ENCODE assay signal across 8 mouse cellular contexts in genomic region chr16:10834542-10834910, GRCm38 (mm10). TPM values are rescaled to one million over a fixed set of nuclear protein-coding genes. Genes with fewer than 3 reads are reported as not detected.
DNase-seq lines count a peak whose midpoint lies in the region; ATAC-seq and TF ChIP-seq lines count a peak whose summit lies in the region.

No protein-coding gene starts in this region.

- TF ChIP-seq POLR2A in cortical plate, adult 2 months (IDR thresholded peaks at IDR 0.05; ENCODE audit: extremely low read depth, insufficient read depth, low read length), result no peak

- peak overlapping the region; percentile 79 for H3K4me3 ChIP-seq in kidney, embryonic 15.5 days (replicated peaks)
- H3K4me3 ChIP-seq in cortical plate, adult 2 months (ENCODE audit: insufficient read depth, low read length), result peak overlapping the region; percentile 32
- peak overlapping the region; percentile 82 for H3K4me3 ChIP-seq in hindbrain, postnatal 0 days (ENCODE audit: low read length)
- H3K4me3 ChIP-seq in midbrain, postnatal 0 days (ENCODE audit: low read depth, low read length), result peak overlapping the region; percentile 74

- peak overlapping the region; percentile 94 for H3K4me2 ChIP-seq in kidney, embryonic 15.5 days
- H3K4me2 ChIP-seq in hindbrain, postnatal 0 days (ENCODE audit: low read depth, low read length), result peak overlapping the region; percentile 90
- H3K4me2 ChIP-seq in midbrain, postnatal 0 days (ENCODE audit: low read depth, low read length, poor library complexity, severe bottlenecking), result peak overlapping the region; percentile 99

- peaks cover 48% of the 10 kb centered on the region for H3K4me1 ChIP-seq in kidney, embryonic 15.5 days
- H3K4me1 ChIP-seq in cortical plate, adult 2 months (ENCODE audit: control insufficient read depth, insufficient read depth, low read length), result no peaks in the 10 kb centered on the region
- no peaks in the 10 kb centered on the region for H3K4me1 ChIP-seq in hindbrain, postnatal 0 days (ENCODE audit: insufficient read depth, low read length)
- H3K4me1 ChIP-seq in midbrain, postnatal 0 days (ENCODE audit: insufficient read depth, low read length), result no peaks in the 10 kb centered on the region; the same call in 1 of the 2 replicates

- ATAC-seq in kidney, embryonic 15.5 days (replicated peaks; ENCODE audit: low FRiP score), result no peak
- no peak for ATAC-seq in hindbrain, postnatal 0 days
- ATAC-seq in midbrain, postnatal 0 days (ENCODE audit: low FRiP score), result no peak

- DNase-seq in kidney, adult 8-10 months, result no peak
- no peak for DNase-seq in hindbrain, postnatal 0 days (ENCODE audit: low spot score)
- DNase-seq in midbrain, postnatal 0 days (ENCODE audit: low spot score), result no peak
- no peak for DNase-seq in right cerebral cortex, adult 18-20 months
- no peak for DNase-seq in layer of hippocampus, postnatal 36 days
- no peak for DNase-seq in left cerebral cortex, postnatal 14 days (ENCODE audit: low spot score in 2 of 2)

- H3K9ac ChIP-seq in kidney, embryonic 15.5 days, result peak overlapping the region; percentile 81
- no peak overlapping the region; the same call in 1 of the 2 replicates for H3K9ac ChIP-seq in hindbrain, postnatal 0 days (replicated peaks; ENCODE audit: low read length)
- H3K9ac ChIP-seq in midbrain, postnatal 0 days (replicated peaks; ENCODE audit: low read length, poor library complexity, severe bottlenecking), result no peak overlapping the region

- peak overlapping the region; percentile 92; the same call in 1 of the 2 replicates for H3K27ac ChIP-seq in kidney, embryonic 15.5 days
- no peak overlapping the region for H3K27ac ChIP-seq in cortical plate, adult 2 months (ENCODE audit: insufficient read depth, low read length)
- no peak overlapping the region for H3K27ac ChIP-seq in hindbrain, postnatal 0 days
- no peak overlapping the region for H3K27ac ChIP-seq in midbrain, postnatal 0 days (ENCODE audit: low read depth, low read length)

- no peak for TF ChIP-seq CTCF in cortical plate, adult 2 months (IDR thresholded peaks at IDR 0.05; ENCODE audit: extremely low read depth, insufficient read depth, low read length)
- TF ChIP-seq CTCF in hindbrain, postnatal 0 days (IDR thresholded peaks at IDR 0.05; ENCODE audit: low read depth), result no peak
- no peak for TF ChIP-seq CTCF in midbrain, postnatal 0 days (IDR thresholded peaks at IDR 0.05)

- H3K27me3 ChIP-seq in kidney, embryonic 15.5 days, result no peaks in the 10 kb centered on the region
- H3K27me3 ChIP-seq in hindbrain, postnatal 0 days (ENCODE audit: insufficient read depth, low read length), result no peaks in the 10 kb centered on the region
- H3K27me3 ChIP-seq in midbrain, postnatal 0 days (ENCODE audit: insufficient read depth, low read length), result 0 out of 2 replicates have a peak, but pooled peaks cover 4% of the 10 kb centered on the region

- H3K9me3 ChIP-seq in kidney, embryonic 15.5 days (replicated peaks), result no peaks in the 10 kb centered on the region
- no peaks in the 10 kb centered on the region for H3K9me3 ChIP-seq in hindbrain, postnatal 0 days (ENCODE audit: low read length)
- no peaks in the 10 kb centered on the region for H3K9me3 ChIP-seq in midbrain, postnatal 0 days (ENCODE audit: low read length)

- intact Hi-C loops in left cerebral cortex, postnatal 14 days (cut with DNase I), result no loop called here

- 7% methylated on average over 12 of the region's 12 CpGs for WGBS in kidney, embryonic 15.5 days
- WGBS in hindbrain, postnatal 0 days, result 9% methylated on average over 12 of the region's 12 CpGs
- WGBS in midbrain, postnatal 0 days, result 9% methylated on average over 12 of the region's 12 CpGs

- H3K36me3 ChIP-seq in kidney, embryonic 15.5 days, result no peaks in the 10 kb centered on the region
- no peaks in the 10 kb centered on the region for H3K36me3 ChIP-seq in hindbrain, postnatal 0 days (ENCODE audit: insufficient read depth, low read length)
- no peaks in the 10 kb centered on the region for H3K36me3 ChIP-seq in midbrain, postnatal 0 days (ENCODE audit: insufficient read depth, low read length)

RNA-seq across cellular contexts. Expression of gene Rmi2, which starts 0.3 kb away (rescaled TPM):
- polyA plus RNA-seq in kidney, embryonic 15.5 days (2015; fragmentation: Nextera tagmentation; extraction: Ambion mirVana), result 4.1 and 4.2 TPM in 2 replicates
- polyA plus RNA-seq in cortical plate, adult 2 months (2012; rRNA removed), result 0.25 and 0.29 TPM in 2 replicates
- 1.3 and 4.1 TPM in 2 replicates for total RNA-seq in hindbrain, postnatal 0 days (2014; rRNA removed)
- 0.58 and 0.64 TPM in 2 replicates for polyA plus RNA-seq in hindbrain, postnatal 0 days (2015; fragmentation: Nextera tagmentation; extraction: Ambion mirVana)
- 0.14 and 1.1 TPM in 2 replicates for total RNA-seq in midbrain, postnatal 0 days (2014; rRNA removed)
- 0.22 and 0.25 TPM in 2 replicates for polyA plus RNA-seq in midbrain, postnatal 0 days (2015; fragmentation: Nextera tagmentation; extraction: Ambion mirVana)
- total RNA-seq in layer of hippocampus, postnatal 36 days (2021), result under 1 TPM; 0.20 to 0.28 TPM
- total RNA-seq in left cerebral cortex, postnatal 14 days (2021), result under 1 TPM; 0.19 to 0.40 TPM

RNA-seq across cellular contexts. Expression of gene Gm11172, which starts 21.8 kb away (rescaled TPM):
- not detected in 2 replicates for polyA plus RNA-seq in kidney, embryonic 15.5 days (2015; fragmentation: Nextera tagmentation; extraction: Ambion mirVana)
- not detected in 2 replicates for polyA plus RNA-seq in cortical plate, adult 2 months (2012; rRNA removed)
- not detected in 2 replicates for total RNA-seq in hindbrain, postnatal 0 days (2014; rRNA removed)
- not detected in 2 replicates for polyA plus RNA-seq in hindbrain, postnatal 0 days (2015; fragmentation: Nextera tagmentation; extraction: Ambion mirVana)
- total RNA-seq in midbrain, postnatal 0 days (2014; rRNA removed), result not detected in 2 replicates
- not detected in 2 replicates for polyA plus RNA-seq in midbrain, postnatal 0 days (2015; fragmentation: Nextera tagmentation; extraction: Ambion mirVana)
- total RNA-seq in layer of hippocampus, postnatal 36 days (2021), result not detected
- not detected for total RNA-seq in left cerebral cortex, postnatal 14 days (2021)

RNA-seq across cellular contexts. Expression of gene Prm1, which starts 28.9 kb away (rescaled TPM):
- 0.51 TPM in 1 of 2 replicates, not detected in the other for polyA plus RNA-seq in kidney, embryonic 15.5 days (2015; fragmentation: Nextera tagmentation; extraction: Ambion mirVana)
- not detected in 2 replicates for polyA plus RNA-seq in cortical plate, adult 2 months (2012; rRNA removed)
- total RNA-seq in hindbrain, postnatal 0 days (2014; rRNA removed), result not detected in 2 replicates
- 0.70 TPM in 1 of 2 replicates, not detected in the other for polyA plus RNA-seq in hindbrain, postnatal 0 days (2015; fragmentation: Nextera tagmentation; extraction: Ambion mirVana)
- total RNA-seq in midbrain, postnatal 0 days (2014; rRNA removed), result not detected in 2 replicates
- polyA plus RNA-seq in midbrain, postnatal 0 days (2015; fragmentation: Nextera tagmentation; extraction: Ambion mirVana), result 0.69 TPM in 1 of 2 replicates, not detected in the other
- not detected for total RNA-seq in layer of hippocampus, postnatal 36 days (2021)
- total RNA-seq in left cerebral cortex, postnatal 14 days (2021), result not detected

RNA-seq across cellular contexts. Expression of gene Prm2, which starts 38.6 kb away (rescaled TPM):
- polyA plus RNA-seq in kidney, embryonic 15.5 days (2015; fragmentation: Nextera tagmentation; extraction: Ambion mirVana), result not detected in 2 replicates
- polyA plus RNA-seq in cortical plate, adult 2 months (2012; rRNA removed), result not detected in 2 replicates
- not detected in 2 replicates for total RNA-seq in hindbrain, postnatal 0 days (2014; rRNA removed)
- not detected in 2 replicates for polyA plus RNA-seq in hindbrain, postnatal 0 days (2015; fragmentation: Nextera tagmentation; extraction: Ambion mirVana)
- total RNA-seq in midbrain, postnatal 0 days (2014; rRNA removed), result not detected in 2 replicates
- polyA plus RNA-seq in midbrain, postnatal 0 days (2015; fragmentation: Nextera tagmentation; extraction: Ambion mirVana), result not detected in 2 replicates
- not detected for total RNA-seq in layer of hippocampus, postnatal 36 days (2021)
- total RNA-seq in left cerebral cortex, postnatal 14 days (2021), result not detected

RNA-seq across cellular contexts. Expression of gene Prm3, which starts 43.8 kb away (rescaled TPM):
- polyA plus RNA-seq in kidney, embryonic 15.5 days (2015; fragmentation: Nextera tagmentation; extraction: Ambion mirVana), result not detected in 2 replicates
- not detected in 2 replicates for polyA plus RNA-seq in cortical plate, adult 2 months (2012; rRNA removed)
- total RNA-seq in hindbrain, postnatal 0 days (2014; rRNA removed), result not detected in 2 replicates
- not detected in 2 replicates for polyA plus RNA-seq in hindbrain, postnatal 0 days (2015; fragmentation: Nextera tagmentation; extraction: Ambion mirVana)
- not detected in 2 replicates for total RNA-seq in midbrain, postnatal 0 days (2014; rRNA removed)
- not detected in 2 replicates for polyA plus RNA-seq in midbrain, postnatal 0 days (2015; fragmentation: Nextera tagmentation; extraction: Ambion mirVana)
- not detected for total RNA-seq in layer of hippocampus, postnatal 36 days (2021)
- total RNA-seq in left cerebral cortex, postnatal 14 days (2021), result not detected

Comparison
In these comparisons a context has a peak if more than half of its experiments do, and no peak if none do; other contexts are left out.
1. H3K4me3 ChIP-seq: peak in every context shown above with its lines; median percentile 82 in hindbrain, postnatal 0 days; 79 in kidney, embryonic 15.5 days; 74 in midbrain, postnatal 0 days; 32 in cortical plate, adult 2 months.